Mouse (Mus musculus) T-helper 17 cell (primary cell): ENCODE data around the gene Pgs1.

Experiments
- in situ Hi-C, 2 experiments: fragments of 300-600 bp; cut with MboI, MseI; formaldehyde crosslinking; loops; 1 replicate in 1 of 2; 2 replicates in 1 of 2; pipeline ENCODE4 v1.15.1; 2025; ENCODE audit warnings: high pct_unique_total_duplicates in 2 of 2

The Pgs1 gene

DNA sequence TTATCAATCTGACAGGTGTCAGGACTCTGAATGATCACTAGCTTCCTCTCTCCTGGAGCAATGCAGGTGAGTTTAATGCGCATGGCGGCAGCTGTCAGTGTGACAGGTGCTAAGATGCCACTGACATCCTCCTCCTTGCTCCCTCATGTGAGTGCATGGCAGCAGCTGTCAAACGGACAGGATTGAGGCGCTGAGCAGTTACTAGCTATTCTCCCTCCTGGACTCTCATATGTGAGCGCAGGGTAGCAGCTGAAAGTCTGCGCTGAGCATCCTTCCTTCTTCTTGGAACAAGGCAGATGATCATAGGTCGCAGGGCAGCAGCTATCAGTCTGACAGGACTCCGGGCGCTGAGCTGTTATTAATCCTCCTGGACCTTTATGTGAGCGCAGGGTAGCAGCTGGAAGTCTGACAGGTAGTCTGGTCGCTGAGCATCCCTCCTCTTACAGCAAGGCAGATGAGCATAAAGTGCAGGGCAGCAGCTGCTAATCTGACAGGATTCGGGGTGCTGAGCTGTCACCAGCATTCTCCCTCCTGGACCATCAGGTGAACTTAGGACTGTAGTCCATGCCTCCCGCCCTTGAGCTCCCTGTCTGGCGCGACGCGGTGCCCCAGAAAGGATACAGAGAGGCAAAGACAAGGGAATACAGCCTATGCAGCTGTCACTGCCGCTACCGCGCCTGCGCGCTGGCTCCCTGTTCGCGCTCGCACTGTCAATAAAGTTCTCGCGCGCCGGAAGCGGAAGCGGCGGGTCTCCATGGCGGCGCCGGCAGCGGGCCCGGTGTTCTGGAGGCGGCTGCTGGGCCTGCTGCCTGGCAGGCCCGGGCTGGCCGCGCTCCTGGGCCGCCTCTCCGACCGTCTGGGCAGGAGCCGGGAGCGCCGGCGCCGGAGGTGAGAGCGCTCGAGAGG lies at the start of gene Pgs1:
Gene Pgs1, plus strand, starts transcription at position 167 of the 906 bp plus-strand sequence.
- in situ Hi-C loops, result no loop called here

DNA sequence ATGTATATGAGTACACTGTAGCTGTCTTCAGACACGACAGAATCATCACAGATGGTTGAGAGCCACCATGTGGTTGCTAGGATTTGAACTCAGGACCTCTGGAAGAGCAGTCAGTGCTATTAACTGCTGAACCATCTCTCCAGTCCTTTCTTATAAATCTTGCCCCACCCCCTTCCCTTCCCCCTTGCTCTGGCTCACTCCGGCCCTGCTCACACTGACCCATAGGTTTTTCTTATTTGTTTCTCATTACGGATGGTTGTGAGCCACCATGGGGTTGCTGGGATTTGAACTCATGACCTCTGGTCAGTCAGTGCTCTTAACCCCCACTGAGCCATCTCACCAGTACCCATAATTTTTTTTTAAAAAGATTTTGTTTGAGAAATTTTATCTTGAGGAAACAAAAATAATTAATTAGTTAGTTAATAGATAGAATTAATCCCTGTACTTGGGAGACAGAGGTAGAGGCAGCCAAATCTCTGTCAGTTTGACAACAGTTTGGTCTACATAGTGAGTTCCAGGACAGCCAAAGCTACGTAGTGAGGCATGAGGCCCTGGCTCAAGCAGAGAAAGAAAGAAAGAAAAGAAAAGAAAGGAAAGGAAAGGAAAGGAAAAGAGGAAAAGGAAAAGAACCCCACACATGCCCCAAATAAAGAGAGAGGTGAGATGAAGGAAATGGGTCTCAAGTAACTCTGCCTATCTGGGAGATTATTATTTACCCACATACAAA lies 46.9 kb upstream of the Pgs1 start:
- in situ Hi-C loops, result loop anchor here in 1 of 2 experiments (25.0 kb wide), 1 partner anchor 1723 kb away; no protein-coding TSS in a partner anchor

DNA sequence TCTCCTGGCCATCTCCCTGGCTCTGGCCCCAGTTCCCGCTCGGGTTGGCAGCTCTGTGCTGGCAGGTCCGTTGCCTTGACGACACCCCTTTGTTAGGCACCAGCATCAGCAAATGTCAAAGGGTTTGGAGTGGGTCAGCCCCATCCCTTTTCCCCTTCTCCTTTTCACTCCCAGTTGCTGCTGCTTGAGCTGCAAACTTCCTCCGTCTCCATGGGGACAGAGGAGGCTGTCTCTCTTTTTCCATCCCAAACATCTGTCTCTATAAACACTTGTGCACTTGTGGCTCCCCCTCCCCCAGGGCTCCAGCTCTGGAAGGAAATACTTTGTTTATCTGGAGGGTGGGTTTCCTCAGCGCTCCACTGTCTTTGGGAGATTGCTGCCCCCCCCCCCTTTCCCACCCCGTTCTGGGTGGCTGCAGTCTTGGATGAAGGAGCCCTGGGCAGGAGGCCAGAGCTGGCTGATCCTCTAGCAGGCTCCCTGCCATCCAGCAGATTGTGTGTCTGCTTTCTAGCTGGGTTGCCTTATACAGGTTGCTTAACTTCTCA lies 46.3 kb upstream of the Pgs1 start:
- in situ Hi-C loops, result loop anchor here in 1 of 2 experiments (25.0 kb wide), 1 partner anchor 1722 kb away; no protein-coding TSS in a partner anchor

DNA sequence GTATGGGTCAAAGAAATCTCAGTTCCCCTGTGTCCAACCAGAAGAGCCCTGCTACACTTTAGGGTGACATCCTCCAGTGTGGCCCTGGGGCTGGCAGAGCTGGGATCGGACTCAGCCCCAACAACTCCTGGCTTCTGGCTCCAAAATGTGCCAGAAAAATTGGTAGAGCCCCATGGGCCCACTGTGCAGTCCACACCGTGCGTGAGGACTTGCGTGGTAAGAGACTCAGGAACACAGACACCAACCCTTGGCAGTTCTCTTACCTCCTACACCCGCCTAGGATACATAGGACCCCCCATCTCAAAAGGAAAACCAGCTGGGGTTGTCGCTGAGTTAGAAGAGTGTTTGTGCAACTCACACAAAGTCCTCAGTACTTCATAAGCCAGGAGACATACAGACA lies 45.2 kb upstream of the Pgs1 start:
- in situ Hi-C loops, result loop anchor here in 1 of 2 experiments (25.0 kb wide), 1 partner anchor 1721 kb away; no protein-coding TSS in a partner anchor

DNA sequence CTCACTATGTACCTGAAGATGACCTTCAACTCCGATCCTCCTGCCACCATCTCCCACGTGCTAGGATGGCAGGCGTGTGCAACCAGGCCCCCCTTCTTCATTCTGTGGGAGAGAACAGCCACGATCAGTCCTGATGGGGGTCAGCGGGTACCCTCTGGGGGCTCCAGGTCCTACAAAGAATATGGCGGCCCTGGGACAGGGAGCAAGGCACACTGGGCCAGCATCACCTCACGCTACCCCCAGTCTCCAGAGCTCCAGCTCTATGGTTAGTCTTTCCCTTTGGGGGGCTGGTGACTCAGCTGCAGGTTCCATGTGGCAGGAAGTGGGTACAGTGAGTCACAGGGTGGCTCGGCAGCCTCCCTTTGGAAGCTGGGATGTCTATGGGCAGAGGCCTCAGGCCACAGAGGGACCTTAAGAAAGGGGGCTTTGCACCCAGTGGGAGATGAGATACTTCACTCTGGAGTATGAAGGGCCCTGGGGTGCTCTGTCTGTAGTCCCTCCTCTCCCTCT lies 44.7 kb upstream of the Pgs1 start:
- in situ Hi-C loops, result loop anchor here in 1 of 2 experiments (25.0 kb wide), 1 partner anchor 1721 kb away; no protein-coding TSS in a partner anchor

DNA sequence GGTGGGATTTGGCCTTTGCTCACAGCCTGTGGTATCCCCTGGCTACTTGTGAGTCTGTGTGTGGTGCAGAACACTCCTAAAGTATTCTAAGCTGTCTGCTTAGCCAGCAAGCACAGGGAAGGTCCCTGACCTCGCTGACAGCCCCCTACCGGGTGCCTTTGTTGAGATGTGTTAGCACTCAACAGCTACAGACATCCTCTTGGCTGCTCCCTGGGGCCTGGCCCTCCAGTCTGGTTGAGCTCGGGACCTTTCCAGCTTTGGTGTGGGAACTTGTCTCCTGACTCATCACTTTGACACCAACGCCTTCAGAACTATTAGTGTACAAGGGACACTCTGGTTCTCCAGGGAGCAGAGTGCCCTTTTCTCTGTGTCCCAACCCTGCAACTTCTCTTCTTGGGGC lies 44.2 kb upstream of the Pgs1 start:
- in situ Hi-C loops, result loop anchor here in 1 of 2 experiments (25.0 kb wide), 1 partner anchor 1720 kb away; no protein-coding TSS in a partner anchor

DNA sequence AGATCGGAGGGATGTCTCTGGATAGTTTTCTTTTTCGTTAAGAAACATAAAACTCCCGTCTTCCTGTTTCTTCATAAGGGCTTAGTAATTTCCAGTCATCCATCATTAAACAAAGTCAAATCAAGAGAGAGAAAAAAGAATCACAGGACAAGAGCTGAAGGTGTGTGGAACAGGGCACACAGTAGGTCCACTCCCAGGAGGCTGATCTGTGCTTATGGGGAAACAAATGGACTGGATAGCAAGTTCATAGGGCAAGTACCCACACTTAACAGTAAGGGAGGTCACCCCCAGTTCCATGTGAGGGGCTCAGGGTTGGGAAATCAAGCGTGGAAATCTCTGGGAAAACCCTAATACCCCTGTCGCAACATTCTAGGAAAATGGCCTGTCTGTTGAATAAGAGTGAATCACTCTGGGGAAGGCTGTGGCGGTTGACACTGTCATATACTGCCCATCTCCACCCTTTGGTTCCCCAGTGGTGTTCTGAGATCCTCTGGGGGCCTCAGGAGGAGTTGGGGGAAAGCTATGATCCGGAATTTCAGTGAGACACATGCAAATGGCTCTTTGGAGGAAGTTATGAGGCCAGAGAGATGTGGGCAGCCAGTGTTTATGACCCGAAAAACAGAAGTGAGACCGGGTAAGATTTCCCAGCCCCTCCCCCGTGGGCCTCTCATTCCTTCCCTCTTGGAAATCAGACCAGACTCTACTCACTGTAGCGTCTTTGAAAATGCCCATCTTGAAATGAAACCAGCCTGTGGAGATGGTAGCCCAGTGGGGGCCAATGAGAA lies 39.7 kb upstream of the Pgs1 start:
- in situ Hi-C loops, result loop anchor here in 1 of 2 experiments (25.0 kb wide), 1 partner anchor 1716 kb away; no protein-coding TSS in a partner anchor

DNA sequence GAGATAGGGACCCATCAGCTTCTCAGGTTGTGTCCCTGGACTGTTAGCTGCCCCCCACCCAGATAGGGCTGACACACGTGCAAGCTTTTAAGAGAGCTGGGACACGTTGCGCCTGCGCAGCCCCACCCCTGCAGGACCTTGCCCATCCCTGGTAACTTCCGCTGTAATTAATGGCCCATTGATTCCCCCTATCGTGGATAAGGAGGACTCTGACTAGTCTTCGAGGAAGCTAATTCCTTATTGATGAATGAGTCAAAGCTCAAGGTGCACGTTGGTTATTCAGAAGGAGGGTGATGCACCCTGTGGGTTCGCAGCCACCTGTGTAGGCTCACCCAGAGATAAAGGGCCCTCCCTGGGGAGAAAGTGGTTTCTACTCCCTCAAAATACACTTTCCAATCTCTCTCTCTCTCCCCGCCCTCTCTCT lies 39.1 kb upstream of the Pgs1 start:
- in situ Hi-C loops, result loop anchor here in 1 of 2 experiments (25.0 kb wide), 1 partner anchor 1715 kb away; no protein-coding TSS in a partner anchor

DNA sequence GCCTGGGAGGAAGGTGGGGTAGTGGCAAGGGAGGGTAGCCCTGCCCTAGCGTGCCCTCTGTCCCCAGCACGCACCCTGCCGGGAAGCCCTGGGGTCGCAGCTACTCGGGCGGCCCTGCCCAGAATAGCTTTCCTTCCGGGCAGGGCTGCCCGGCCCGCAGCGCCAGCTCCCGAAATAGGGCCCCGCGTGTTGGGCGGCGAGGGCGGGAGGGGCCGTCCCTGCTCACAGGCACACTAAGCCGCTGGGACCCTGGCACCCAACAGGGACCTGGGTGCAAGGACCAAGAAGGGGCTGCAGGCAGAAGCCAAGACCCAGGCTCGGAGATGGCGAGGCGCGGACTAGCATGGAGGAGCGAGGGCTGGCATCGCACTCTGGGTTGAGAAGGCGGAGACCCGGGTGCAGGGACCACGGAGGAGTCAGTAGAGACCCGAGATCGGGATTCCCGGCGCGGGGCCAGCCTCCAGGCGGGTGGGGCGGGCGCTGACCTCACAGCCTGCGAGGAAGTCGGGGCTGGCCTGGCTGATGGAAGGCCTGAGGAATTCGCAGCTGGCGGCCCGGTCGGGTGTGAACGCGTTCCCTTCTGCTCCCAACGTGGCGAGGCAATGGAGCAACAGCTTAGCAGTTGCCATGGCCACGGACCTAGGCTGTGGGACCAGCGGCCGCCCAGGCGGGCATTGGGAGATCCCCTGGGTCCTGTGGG lies 36.5 kb upstream of the Pgs1 start:
- in situ Hi-C loops, result loop anchor here in 1 of 2 experiments (25.0 kb wide), 1 partner anchor 1713 kb away; no protein-coding TSS in a partner anchor

DNA sequence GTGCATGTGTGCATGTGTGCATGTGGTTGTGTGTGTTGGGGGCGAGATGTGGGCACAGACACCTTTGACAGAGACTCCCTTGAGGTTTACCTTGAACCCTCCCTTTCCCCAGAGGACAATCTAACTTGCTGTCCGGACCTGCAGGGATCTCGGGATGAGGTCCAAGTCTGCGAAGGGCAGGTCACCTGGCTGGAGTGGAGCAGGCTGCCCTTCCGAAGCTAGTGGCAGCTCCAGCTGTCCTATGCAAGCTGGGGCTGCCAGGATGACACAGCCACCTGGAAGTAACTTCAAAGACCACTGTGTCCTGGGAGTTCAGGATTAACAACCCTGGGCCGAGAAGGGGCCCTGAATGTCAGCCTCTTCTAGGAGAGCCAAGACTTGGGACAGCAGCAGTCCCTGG lies 34.7 kb upstream of the Pgs1 start:
- in situ Hi-C loops, result no loop called here

DNA sequence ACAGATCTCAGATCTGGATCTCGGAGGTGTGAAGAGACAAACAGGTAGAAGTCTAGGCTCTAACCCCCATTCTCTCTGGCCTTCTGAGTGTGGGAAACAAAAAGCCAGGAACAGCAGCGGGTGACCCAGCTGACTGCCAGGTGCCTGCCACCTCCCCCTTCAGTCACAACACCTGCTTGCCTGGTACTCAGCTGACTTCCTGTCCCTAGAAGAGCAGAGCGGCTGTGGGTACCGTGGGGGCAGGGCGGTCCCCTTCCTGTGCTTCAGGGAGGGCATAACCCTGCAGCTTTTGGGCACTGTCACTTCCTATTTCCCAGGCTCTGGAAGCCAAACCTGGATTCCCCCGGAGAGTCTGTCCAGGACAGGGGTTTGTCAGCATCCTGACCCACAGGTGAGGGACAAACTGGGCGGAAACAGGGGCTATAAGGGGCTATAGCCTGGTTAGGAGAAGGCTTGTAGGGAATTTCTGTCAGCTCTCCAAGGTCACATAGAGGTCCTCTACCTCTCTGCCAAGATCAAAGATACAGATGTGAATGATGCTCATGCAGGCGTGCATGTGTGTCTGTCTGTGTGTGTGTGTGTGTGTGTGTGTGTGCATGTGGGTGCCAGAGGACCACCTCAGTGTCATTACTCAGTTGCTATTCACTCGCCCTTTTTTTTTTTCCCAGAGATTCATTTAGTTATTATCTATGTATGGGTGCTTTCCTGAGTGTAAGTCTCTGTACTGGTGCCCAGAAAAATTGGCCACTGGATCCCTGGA lies 33.7 kb upstream of the Pgs1 start:
- in situ Hi-C loops, result no loop called here

DNA sequence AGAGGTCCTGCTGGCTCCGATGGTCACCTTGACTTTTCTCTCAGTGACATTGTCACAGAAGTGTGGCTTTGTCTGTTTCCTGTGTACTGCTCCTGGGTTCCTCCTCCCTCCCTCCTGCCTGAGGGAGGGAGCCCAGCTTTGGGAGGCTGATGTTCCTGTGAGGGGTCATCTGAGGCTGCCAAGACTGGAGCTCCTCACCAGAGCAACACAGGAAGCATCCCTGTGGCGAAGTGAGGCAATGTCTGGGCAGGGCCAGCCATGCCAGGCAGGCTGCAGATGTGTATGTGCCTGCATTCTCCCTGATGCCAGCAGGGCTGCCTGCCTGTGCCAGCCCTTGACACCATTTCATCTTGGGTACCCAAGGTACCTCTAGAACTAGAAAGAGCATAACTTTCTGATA lies 32.0 kb upstream of the Pgs1 start:
- in situ Hi-C loops, result no loop called here

DNA sequence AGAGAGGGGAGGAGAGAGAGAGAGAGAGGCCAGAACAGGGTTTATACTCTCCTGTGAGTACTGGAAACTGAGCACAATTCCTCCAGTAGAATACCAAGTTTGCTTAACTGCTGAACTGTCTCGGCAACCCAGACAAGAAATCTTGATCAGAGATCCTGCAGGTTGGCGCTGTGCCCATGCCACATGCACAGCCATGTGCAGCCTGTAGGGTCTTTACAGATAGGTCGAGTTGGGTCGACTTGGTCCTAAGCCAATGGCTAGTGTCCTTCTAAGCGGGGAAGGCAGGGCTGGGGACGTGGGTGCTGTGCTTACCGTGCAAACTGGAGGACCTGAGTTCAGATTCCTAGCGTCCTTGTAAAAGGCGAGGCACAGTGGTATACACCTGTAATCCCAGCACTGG lies 31.3 kb upstream of the Pgs1 start:
- in situ Hi-C loops, result no loop called here

DNA sequence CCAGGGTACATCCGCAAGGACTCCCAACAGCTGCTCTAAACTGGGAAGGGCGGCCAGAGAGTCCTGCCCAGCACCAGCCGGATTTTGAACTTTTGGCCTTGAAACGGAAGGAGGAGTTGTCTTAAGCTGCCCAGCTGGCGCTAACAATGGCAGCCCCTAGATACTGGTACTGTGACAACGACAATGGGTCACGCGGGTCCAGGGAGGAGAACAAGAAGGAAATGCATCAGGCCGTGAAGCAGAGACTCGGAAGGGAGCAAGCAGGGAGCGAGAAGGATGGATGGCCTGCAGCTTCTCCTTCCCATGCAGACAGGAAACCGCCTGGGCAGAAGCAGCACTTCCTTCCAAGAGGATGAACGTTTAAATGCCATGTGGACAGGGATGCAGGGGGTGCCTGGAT lies 30.5 kb upstream of the Pgs1 start:
- in situ Hi-C loops, result no loop called here

DNA sequence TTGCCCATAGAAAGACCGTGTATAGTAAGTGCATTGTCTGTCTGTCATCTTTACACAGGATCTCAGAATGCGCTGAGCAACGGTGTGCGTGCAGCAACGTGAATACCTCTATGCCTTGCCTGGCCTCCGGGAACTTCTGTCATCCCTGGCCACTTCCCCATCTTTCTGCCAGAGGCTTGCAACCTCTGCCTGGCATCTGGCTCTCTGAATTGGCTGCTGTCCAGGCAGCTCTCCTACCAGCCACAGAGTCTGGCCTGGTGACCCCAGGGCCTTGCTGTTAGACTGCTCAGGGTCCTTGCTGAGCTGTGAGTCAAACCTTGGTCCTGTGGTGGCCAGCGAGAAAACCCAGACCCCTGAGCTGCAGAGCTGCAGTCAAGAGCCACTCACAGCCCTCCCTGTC lies 27.9 kb upstream of the Pgs1 start:
- in situ Hi-C loops, result no loop called here

DNA sequence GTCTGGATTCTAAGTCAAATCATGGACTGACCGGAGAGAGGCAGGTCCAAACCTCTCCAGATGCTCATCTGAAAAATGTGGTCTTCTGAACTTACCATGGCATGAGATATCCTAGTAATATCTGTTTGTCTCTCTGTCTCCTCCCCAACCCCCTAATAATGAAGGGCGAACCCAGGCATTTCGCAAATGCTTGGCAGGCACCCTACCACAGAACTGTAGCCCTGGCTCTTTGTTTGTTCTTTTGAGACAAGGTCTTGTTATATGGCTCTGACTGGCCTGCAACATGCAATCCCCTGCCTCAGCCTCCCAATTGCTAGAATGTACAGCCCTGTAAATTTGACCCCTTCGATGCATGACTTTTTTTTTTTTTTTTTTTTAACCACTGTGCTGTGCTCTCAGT lies 26.9 kb upstream of the Pgs1 start:
- in situ Hi-C loops, result no loop called here

DNA sequence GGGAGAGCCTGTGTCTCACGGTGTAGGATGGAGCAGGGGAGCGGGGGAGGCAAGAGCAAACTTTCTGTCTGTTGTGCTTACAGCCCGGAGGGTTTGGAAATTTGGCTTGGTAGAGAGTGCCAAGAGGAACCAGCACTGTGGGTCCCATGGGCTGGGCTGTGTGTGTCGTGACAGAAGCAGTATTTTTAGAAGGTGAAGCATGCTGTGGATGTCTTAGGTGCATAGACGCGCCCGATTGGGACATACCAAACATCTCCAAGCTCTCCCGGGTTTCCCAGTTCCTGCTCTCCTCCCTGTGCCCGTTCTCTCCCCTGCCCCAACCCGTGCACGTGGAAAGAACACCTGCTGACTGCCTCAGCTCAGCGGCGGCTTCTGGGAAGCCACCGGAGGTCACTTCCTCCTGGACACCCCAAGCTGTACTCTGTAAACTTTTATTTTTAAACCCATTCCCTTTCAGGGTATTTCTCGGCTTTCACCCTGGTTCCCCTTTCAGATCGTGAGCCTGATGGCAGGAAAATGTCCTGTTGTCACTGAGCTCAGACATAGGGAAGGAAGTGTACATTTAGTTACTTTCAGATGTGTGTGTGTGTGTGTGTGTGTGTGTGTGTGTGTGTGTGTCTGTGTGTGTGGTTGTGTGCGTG lies 26.2 kb upstream of the Pgs1 start:
- in situ Hi-C loops, result loop anchor here (10.0 kb wide), 5 partner anchors 175 to 1575 kb away; partner anchors contain the start of genes Tmc6 (in 1 of the 2) and Tmc8 (in 1 of the 2)

DNA sequence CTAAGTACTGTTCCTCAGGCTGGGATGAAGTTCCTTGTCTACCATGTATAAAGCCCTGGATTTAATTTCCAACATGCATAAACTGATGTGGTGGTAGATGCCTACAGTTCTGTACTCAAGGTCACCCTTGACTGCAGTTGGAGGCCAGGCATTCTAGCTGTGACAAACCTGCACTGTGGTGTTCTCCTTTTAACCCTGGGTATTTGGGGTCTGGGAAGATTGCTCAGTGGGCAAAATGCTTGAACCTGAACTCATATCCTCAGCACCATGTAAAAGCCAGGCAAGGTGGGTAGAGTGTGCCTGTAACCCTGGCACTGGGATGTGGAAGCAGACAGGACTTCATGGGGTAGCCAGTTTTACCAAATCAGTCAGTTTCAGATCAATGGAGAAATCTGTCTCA lies 25.5 kb upstream of the Pgs1 start:
- in situ Hi-C loops, result loop anchor here (10.0 kb wide), 5 partner anchors 176 to 1576 kb away; partner anchors contain the start of genes Tmc6 (in 1 of the 2) and Tmc8 (in 1 of the 2)
